Mouse (Mus musculus): ENCODE data around the gene Arrdc2. TPM values are rescaled to one million over a fixed set of nuclear protein-coding genes. Genes with fewer than 3 reads are reported as not detected.
A peak's percentile ranks its signal among the peaks of the same experiment; 100 is the strongest.
"Not testable (repeated sequence)": the region's sequence is repeated elsewhere in the genome, so short reads cannot be mapped to it uniquely, and the experiment has no call there.

Arrdc2 gene
- polyA plus RNA-seq, 1 experiment from 2014 or later: 6.7 TPM

GRCm38 (mm10) chr8:70833520-70833919 lies 6.0 kb downstream of the Arrdc2 start:
- no peak for ATAC-seq (ENCODE audit: insufficient number of reproducible peaks, low FRiP score, low TSS enrichment, low read depth)

GRCm38 (mm10) chr8:70833018-70833482 lies 6.5 kb downstream of the Arrdc2 start:
- Histone ChIP-seq H3K4me3 (no peak overlapping the region), H3K4me1 (peaks cover 15% of the 10 kb centered on the region), H3K4me2 (no peak overlapping the region), H3K27ac (no peak overlapping the region), H3K27me3 (no peaks in the 10 kb centered on the region), H3K36me3 (peaks cover 21% of the 10 kb centered on the region), H3K9me3 (no peaks in the 10 kb centered on the region), H3K9ac (no peak overlapping the region)
- no peak for ATAC-seq (ENCODE audit: insufficient number of reproducible peaks, low FRiP score, low TSS enrichment, low read depth)
- WGBS: 46% methylated on average over 9 of the region's 9 CpGs

More at GRCm38 (mm10) chr8:70833520-70833919, 6.0 kb downstream of the Arrdc2 start:
- Histone ChIP-seq H3K9ac (no peak overlapping the region), H3K4me2 (no peak overlapping the region), H3K9me3 (no peaks in the 10 kb centered on the region), H3K36me3 (peaks cover 21% of the 10 kb centered on the region), H3K4me1 (peaks cover 18% of the 10 kb centered on the region), H3K27me3 (no peaks in the 10 kb centered on the region), H3K27ac (no peak overlapping the region), H3K4me3 (no peak overlapping the region)
- 45% methylated on average over 15 of the region's 15 CpGs for WGBS

- no peak for ATAC-seq (ENCODE audit: insufficient number of reproducible peaks, low FRiP score, low TSS enrichment, low read depth)
- Histone ChIP-seq H3K4me2 (no peak overlapping the region), H3K27ac (no peak overlapping the region), H3K4me3 (no peak overlapping the region), H3K27me3 (no peaks in the 10 kb centered on the region), H3K9ac (no peak overlapping the region), H3K9me3 (no peaks in the 10 kb centered on the region), H3K4me1 (peaks cover 15% of the 10 kb centered on the region), H3K36me3 (peaks cover 21% of the 10 kb centered on the region)
- WGBS: 68% methylated on average over 11 of the region's 11 CpGs
Measured at GRCm38 (mm10) chr8:70832371-70832770, 7.1 kb downstream of the Arrdc2 start.

DNA sequence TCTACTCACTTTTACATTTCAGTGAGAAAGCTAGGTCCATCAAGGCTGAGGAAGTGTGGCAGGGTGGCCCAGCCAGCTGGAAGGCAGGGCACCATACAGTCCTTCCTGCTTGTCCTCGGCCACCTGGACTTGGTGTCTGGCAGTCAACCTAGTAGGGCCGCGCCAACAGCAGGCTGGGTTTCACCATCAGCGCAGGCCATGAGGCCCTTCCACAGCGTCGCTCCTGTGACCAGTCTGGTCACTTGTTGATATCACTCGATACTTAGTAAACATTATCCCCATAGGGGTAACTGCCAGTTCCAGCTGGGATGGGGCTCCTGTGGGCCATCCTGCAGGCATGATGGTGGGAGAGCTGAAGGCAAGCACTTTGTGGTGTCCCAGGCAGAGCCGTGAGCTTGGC lies 8.0 kb downstream of the Arrdc2 start:
- Histone ChIP-seq H3K9ac (no peak overlapping the region), H3K27me3 (no peaks in the 10 kb centered on the region), H3K27ac (no peak overlapping the region), H3K36me3 (peaks cover 16% of the 10 kb centered on the region), H3K4me2 (no peak overlapping the region), H3K4me3 (no peak overlapping the region), H3K4me1 (peaks cover 15% of the 10 kb centered on the region), H3K9me3 (no peaks in the 10 kb centered on the region)
- no peak for ATAC-seq (ENCODE audit: insufficient number of reproducible peaks, low FRiP score, low TSS enrichment, low read depth)
- WGBS: 81% methylated on average over 8 of the region's 8 CpGs

- 93% methylated on average over 1 of the region's 1 CpGs for WGBS
- Histone ChIP-seq H3K9ac (no peak overlapping the region), H3K9me3 (no peaks in the 10 kb centered on the region), H3K27me3 (no peaks in the 10 kb centered on the region), H3K27ac (no peak overlapping the region), H3K4me3 (no peak overlapping the region), H3K4me2 (no peak overlapping the region), H3K4me1 (peaks cover 6% of the 10 kb centered on the region), H3K36me3 (no peaks in the 10 kb centered on the region)
- ATAC-seq (ENCODE audit: insufficient number of reproducible peaks, low FRiP score, low TSS enrichment, low read depth): no peak
Measured at GRCm38 (mm10) chr8:70827796-70828195, 11.7 kb downstream of the Arrdc2 start.

GRCm38 (mm10) chr8:70827010-70827409 lies 12.5 kb downstream of the Arrdc2 start:
- ATAC-seq (ENCODE audit: insufficient number of reproducible peaks, low FRiP score, low TSS enrichment, low read depth): no peak
- H3K36me3 ChIP-seq: no peaks in the 10 kb centered on the region
- H3K27ac ChIP-seq: no peak overlapping the region
- 93% methylated on average over 2 of the region's 2 CpGs for WGBS
- no peak overlapping the region for H3K9ac ChIP-seq
- no peaks in the 10 kb centered on the region for H3K9me3 ChIP-seq
- peaks cover under 1% of the 10 kb centered on the region; the same call in 1 of the 2 replicates for H3K4me1 ChIP-seq
- H3K4me2 ChIP-seq: no peak overlapping the region
- no peak overlapping the region for H3K4me3 ChIP-seq
- no peaks in the 10 kb centered on the region for H3K27me3 ChIP-seq

GRCm38 (mm10) chr8:70825816-70826215 lies 13.7 kb downstream of the Arrdc2 start:
- no peak for ATAC-seq (ENCODE audit: insufficient number of reproducible peaks, low FRiP score, low TSS enrichment, low read depth)
- Histone ChIP-seq H3K9ac (no peak overlapping the region), H3K4me2 (no peak overlapping the region), H3K27ac (no peak overlapping the region), H3K9me3 (no peaks in the 10 kb centered on the region), H3K4me1 (peaks cover 8% of the 10 kb centered on the region), H3K36me3 (no peaks in the 10 kb centered on the region), H3K27me3 (peaks cover 3% of the 10 kb centered on the region; the same call in 1 of the 2 replicates), H3K4me3 (no peak overlapping the region)
- WGBS: 72% methylated on average over 8 of the region's 8 CpGs

DNA sequence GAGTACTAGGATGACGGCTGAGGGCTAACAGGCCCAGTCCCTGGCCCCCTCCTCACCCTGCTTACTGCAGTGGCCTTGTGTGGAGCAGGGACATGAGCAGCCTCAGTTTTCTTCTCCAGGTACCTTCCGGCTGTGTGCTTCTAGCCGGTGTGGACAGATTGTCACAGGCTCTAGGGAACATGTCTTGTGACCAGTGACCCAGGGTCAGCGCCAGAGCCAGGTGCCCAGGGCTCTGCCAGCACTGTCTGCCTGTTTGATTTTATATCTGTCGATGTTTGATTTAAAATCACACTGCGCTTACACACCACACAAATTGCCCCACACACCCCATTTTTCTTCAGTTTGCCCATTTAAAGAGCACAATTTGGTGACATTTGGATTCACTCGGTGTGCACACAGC lies 15.7 kb downstream of the Arrdc2 start:
- peaks cover 12% of the 10 kb centered on the region for H3K4me1 ChIP-seq
- no peak overlapping the region for H3K4me2 ChIP-seq
- H3K9me3 ChIP-seq: peaks cover 6% of the 10 kb centered on the region; the same call in 1 of the 2 replicates
- no peaks in the 10 kb centered on the region for H3K36me3 ChIP-seq
- H3K27ac ChIP-seq: no peak overlapping the region
- no peak overlapping the region for H3K9ac ChIP-seq
- 84% methylated on average over 7 of the region's 7 CpGs for WGBS
- H3K27me3 ChIP-seq: peaks cover 19% of the 10 kb centered on the region
- ATAC-seq (ENCODE audit: insufficient number of reproducible peaks, low FRiP score, low TSS enrichment, low read depth): no peak
- H3K4me3 ChIP-seq: no peak overlapping the region

GRCm38 (mm10) chr8:70822594-70822993 lies 16.9 kb downstream of the Arrdc2 start:
- H3K27ac ChIP-seq; H3K9ac ChIP-seq; ATAC-seq (ENCODE audit: insufficient number of reproducible peaks, low FRiP score, low TSS enrichment, low read depth); H3K4me2 ChIP-seq; H3K36me3 ChIP-seq; H3K4me3 ChIP-seq: not testable (repeated sequence)
- peaks cover 19% of the 10 kb centered on the region for H3K27me3 ChIP-seq
- H3K9me3 ChIP-seq: peaks cover 10% of the 10 kb centered on the region; the same call in 1 of the 2 replicates
- H3K4me1 ChIP-seq: peaks cover 12% of the 10 kb centered on the region
- 82% methylated on average over 3 of the region's 3 CpGs for whole genome bisulfite sequencing

DNA sequence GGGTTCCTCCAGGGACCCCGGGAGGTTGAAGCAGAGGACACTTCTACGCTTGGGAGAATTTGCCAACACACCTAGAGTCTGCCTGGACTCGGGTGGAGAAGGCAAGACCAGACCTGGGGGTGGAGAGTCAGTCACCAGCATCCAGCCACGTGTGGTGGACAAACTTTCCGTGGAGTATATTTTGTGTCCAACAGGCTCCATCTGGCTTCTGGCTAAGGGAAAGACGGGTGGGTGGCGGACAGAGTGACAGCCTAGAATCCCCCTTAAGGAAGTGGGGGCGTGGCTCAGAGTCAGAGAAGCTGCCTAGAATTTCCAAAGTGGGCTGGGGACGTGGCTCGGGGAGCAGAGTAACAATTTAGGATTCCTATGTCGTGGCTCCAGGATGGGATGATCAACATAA lies 17.5 kb downstream of the Arrdc2 start:
- Histone ChIP-seq H3K4me2 (no peak overlapping the region), H3K9ac (no peak overlapping the region), H3K27ac (no peak overlapping the region), H3K36me3 (no peaks in the 10 kb centered on the region), H3K4me3 (no peak overlapping the region), H3K9me3 (peaks cover 10% of the 10 kb centered on the region; the same call in 1 of the 2 replicates), H3K27me3 (peaks cover 23% of the 10 kb centered on the region), H3K4me1 (peaks cover 14% of the 10 kb centered on the region)
- no peak for ATAC-seq (ENCODE audit: insufficient number of reproducible peaks, low FRiP score, low TSS enrichment, low read depth)
- 43% methylated on average over 11 of the region's 11 CpGs for WGBS

DNA sequence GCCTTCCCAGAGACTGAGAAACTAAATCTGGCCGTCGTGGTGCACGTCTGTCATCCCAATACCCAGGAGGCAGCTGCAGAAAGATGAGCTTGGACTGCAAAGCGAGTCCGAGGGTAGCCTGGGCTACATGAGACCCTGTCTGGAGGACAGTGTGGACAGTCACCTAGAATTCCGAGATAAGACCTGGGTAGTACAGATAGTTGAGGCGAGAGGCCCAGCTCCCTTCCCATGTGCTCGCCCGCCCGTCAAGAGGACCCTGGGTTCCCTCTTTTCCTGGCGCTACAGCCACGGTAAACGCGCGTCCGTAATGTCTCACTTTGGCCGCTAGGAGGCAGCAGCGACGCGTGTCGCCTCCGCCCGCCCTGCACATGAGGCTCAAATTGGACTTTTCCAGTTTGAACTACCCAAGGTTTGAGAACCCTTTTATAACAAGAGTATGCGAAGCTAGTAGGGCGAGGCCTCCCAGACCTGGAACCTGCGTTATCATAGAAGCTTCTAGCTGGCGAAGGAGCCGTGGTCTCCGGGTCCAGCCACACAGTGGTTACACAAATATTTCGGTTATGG lies 18.0 kb downstream of the Arrdc2 start:
- Histone ChIP-seq H3K27ac (no peak overlapping the region), H3K4me3 (no peak overlapping the region), H3K27me3 (peaks cover 28% of the 10 kb centered on the region), H3K4me2 (no peak overlapping the region), H3K36me3 (no peaks in the 10 kb centered on the region), H3K9me3 (peaks cover 10% of the 10 kb centered on the region; the same call in 1 of the 2 replicates), H3K4me1 (peaks cover 19% of the 10 kb centered on the region), H3K9ac (no peak overlapping the region)
- 15% methylated on average over 30 of the region's 30 CpGs for WGBS
- no peak for ATAC-seq (ENCODE audit: insufficient number of reproducible peaks, low FRiP score, low TSS enrichment, low read depth)

DNA sequence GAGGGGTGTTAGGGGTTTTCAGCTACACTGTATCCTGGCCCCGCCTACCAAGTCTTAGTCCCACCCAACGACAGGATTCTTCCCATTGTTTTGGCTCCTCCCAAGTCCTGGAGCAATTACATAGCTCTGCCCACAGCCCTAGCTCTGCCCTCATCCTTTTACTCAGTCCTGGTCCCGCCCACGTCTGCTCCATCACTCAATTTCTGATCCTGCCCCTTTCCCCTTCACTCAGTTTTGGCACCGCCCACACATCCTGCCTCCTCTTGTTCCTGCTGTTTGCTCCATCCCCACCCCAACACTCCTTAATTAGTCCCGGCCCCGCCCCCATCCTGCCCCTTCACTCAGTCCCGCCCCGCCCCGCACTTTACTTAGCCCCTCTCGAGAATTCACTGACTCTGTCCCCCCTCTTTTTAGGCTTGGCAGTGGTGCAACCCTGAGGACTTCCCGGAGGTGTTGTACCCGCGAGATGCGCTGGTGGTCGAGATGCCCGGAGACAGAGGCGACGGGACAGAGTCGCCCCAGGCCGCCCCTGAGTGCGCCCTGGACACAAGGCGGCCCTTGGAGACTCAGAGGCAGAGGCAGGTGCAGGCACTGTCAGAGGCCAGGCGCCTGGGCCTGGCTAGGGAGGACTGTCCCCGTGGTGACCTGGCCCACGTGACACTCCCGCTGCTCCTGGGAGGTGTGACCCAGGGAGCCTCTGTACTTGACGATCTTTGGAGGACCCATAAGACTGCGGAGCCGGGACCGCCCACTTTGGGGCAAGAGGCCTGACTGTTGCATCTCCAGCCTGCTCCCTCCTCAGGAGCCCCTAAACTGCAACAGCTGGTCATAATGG lies 19.2 kb downstream of the Arrdc2 start:
- 4% methylated on average over 31 of the region's 31 CpGs for WGBS
- Histone ChIP-seq H3K9ac (no peak overlapping the region), H3K9me3 (peaks cover 10% of the 10 kb centered on the region; the same call in 1 of the 2 replicates), H3K27ac (no peak overlapping the region), H3K4me1 (peaks cover 19% of the 10 kb centered on the region), H3K4me3 (no peak overlapping the region), H3K27me3 (peaks cover 39% of the 10 kb centered on the region), H3K36me3 (no peaks in the 10 kb centered on the region), H3K4me2 (no peak overlapping the region)
- ATAC-seq (ENCODE audit: insufficient number of reproducible peaks, low FRiP score, low TSS enrichment, low read depth): peak; percentile 82
